ENCODE assay signal across 8 mouse cellular contexts in genomic region chr11:60209217-60209932, GRCm38 (mm10). TPM values are rescaled to one million over a fixed set of nuclear protein-coding genes. Genes with fewer than 3 reads are reported as not detected.
DNase-seq lines count a peak whose midpoint lies in the region; ATAC-seq and TF ChIP-seq lines count a peak whose summit lies in the region.

No protein-coding gene starts in this region.

- peak overlapping the region; percentile 34 for H3K4me3 ChIP-seq in C2C12 (ENCODE audit: insufficient read depth, poor library complexity, severe bottlenecking)
- H3K4me3 ChIP-seq in forebrain, embryonic 14.5 days (ENCODE audit: low read depth, low read length): peak overlapping the region; percentile 43
- H3K4me3 ChIP-seq in layer of hippocampus, adult 2 months: peak overlapping the region; percentile 57

- WGBS in forebrain, embryonic 14.5 days: 11% methylated on average over 7 of the region's 7 CpGs

- peaks cover 41% of the 10 kb centered on the region for H3K79me3 ChIP-seq in C2C12 (ENCODE audit: low read depth)

- peak; percentile 68 for ATAC-seq in forebrain, embryonic 14.5 days
- ATAC-seq in megakaryocyte progenitor cell, adult 5-6 weeks (replicated peaks; ENCODE audit: poor library complexity): no peak

- peak overlapping the region; percentile 13 for H3ac ChIP-seq in C2C12 (ENCODE audit: control insufficient read depth, insufficient read length, low read depth)

- no peaks in the 10 kb centered on the region for H3K9me3 ChIP-seq in forebrain, embryonic 14.5 days (replicated peaks; ENCODE audit: control insufficient read depth, low read length)

- H3K36me3 ChIP-seq in C2C12 (ENCODE audit: control insufficient read depth, insufficient read depth): peaks cover 31% of the 10 kb centered on the region
- H3K36me3 ChIP-seq in forebrain, embryonic 14.5 days (ENCODE audit: control insufficient read depth, insufficient read depth, low read length): peaks cover 31% of the 10 kb centered on the region

- peak overlapping the region; percentile 67 for H3K9ac ChIP-seq in forebrain, embryonic 14.5 days (ENCODE audit: low read length)

- H3K27ac ChIP-seq in forebrain, embryonic 14.5 days (ENCODE audit: low read depth, low read length): peak overlapping the region; percentile 90
- peak overlapping the region; percentile 90 for H3K27ac ChIP-seq in layer of hippocampus, adult 2 months

- peak; percentile 65 for DNase-seq in brain, embryonic 18.5 days (ENCODE audit: low read depth, low spot score)
- peak; percentile 95 for DNase-seq in forebrain, embryonic 14.5 days (ENCODE audit: low spot score)
- DNase-seq in heart, postnatal 25 days (ENCODE audit: low spot score): peak; percentile 45
- DNase-seq in layer of hippocampus, adult 2 months (ENCODE audit: low spot score in 2 of 2): peak; percentile 82 to 86
- peak; percentile 81 to 85 for DNase-seq in lung, adult 18-20 months
- DNase-seq in right cerebral cortex, adult 18-20 months: peak; percentile 82

- H3K79me2 ChIP-seq in C2C12 (ENCODE audit: control insufficient read depth, insufficient read depth): peaks cover 84% of the 10 kb centered on the region

- intact Hi-C loops in heart, postnatal 25 days (cut with DNase I): no loop called here

- H3K4me1 ChIP-seq in forebrain, embryonic 14.5 days (ENCODE audit: control insufficient read depth, insufficient read depth, low read length): peaks cover 42% of the 10 kb centered on the region

- no peak for TF ChIP-seq CTCF in C2C12 (IDR thresholded peaks at IDR 0.05; ENCODE audit: control insufficient read depth, insufficient read depth, insufficient read length)
- peak; percentile 21 for TF ChIP-seq CTCF in layer of hippocampus, adult 2 months (conservative IDR thresholded peaks at IDR 0.05)

- peak overlapping the region; percentile 69 for H3K4me2 ChIP-seq in forebrain, embryonic 14.5 days (ENCODE audit: low read length)

- no peaks in the 10 kb centered on the region for H3K27me3 ChIP-seq in C2C12 (ENCODE audit: control insufficient read depth, insufficient read depth, insufficient read length)
- H3K27me3 ChIP-seq in forebrain, embryonic 14.5 days (replicated peaks; ENCODE audit: control insufficient read depth, insufficient read depth, low read length): no peaks in the 10 kb centered on the region

TF ChIP-seq in C2C12, 6 proteins besides CTCF, POLR2A, EP300 and RAD21:
- TF ChIP-seq MYOG (IDR thresholded peaks at IDR 0.05; ENCODE audit: control insufficient read depth, extremely low read depth, insufficient read length) (no peak), USF1 (IDR thresholded peaks at IDR 0.05; ENCODE audit: low read depth) (no peak), MYOD1 (IDR thresholded peaks at IDR 0.05; ENCODE audit: control insufficient read depth, insufficient read length, low read depth) (no peak), CEBPB (IDR thresholded peaks at IDR 0.05; ENCODE audit: low read depth) (no peak), FOSL1 (IDR thresholded peaks at IDR 0.05; ENCODE audit: insufficient read depth, low read length, poor library complexity, severe bottlenecking) (no peak), MAX (IDR thresholded peaks at IDR 0.05) (no peak)

RNA-seq across cellular contexts. Expression of gene Srebf1, which starts 13.0 kb away (rescaled TPM):
- polyA plus RNA-seq in C2C12 (2012; fragmentation: generic; extraction: Trizol): 64.1 TPM
- polyA plus RNA-seq in forebrain, embryonic 14.5 days (2014; fragmentation: Nextera tagmentation; extraction: Ambion mirVana): 42.6 and 44.3 TPM in 2 replicates
- 10 to 100 TPM; 30.7 to 38.3 TPM for total RNA-seq in heart, postnatal 25 days (2021)
- 10 to 100 TPM; 64.2 to 70.8 TPM for total RNA-seq in layer of hippocampus, adult 2 months (2021)
- total RNA-seq in megakaryocyte progenitor cell, adult 5-6 weeks (2015): 20.9 and 23.3 TPM in 2 replicates
- 20.6 and 29.3 TPM in 2 replicates for total RNA-seq in megakaryocyte progenitor cell, adult 5-6 weeks (2017)

Comparison
In these comparisons a context has a peak if more than half of its experiments do, and no peak if none do; other contexts are left out.
1. DNase-seq: peak in every context shown above with its lines; median percentile 95 in forebrain, embryonic 14.5 days; 84 in layer of hippocampus, adult 2 months; 83 in lung, adult 18-20 months; 82 in right cerebral cortex, adult 18-20 months; 65 in brain, embryonic 18.5 days; 45 in heart, postnatal 25 days.